Mouse (Mus musculus) heart, embryonic 10.5 days (tissue): ENCODE results near the gene Pdk1. TPM values are rescaled to one million over a fixed set of nuclear protein-coding genes. Genes with fewer than 3 reads are reported as not detected.
"Not testable (repeated sequence)": the region's sequence is repeated elsewhere in the genome, so short reads cannot be mapped to it uniquely, and the experiment has no call there.

Experiments
- DNase-seq: peaks from one replicate; pipeline ENCODE4 v3.0.0-alpha.2; 2017; ENCODE audit warnings: low spot score
- H3K27ac ChIP-seq: fragments of 300-500 bp; sonication (generic); 2 replicates; pipeline ENCODE4 v1.5.1; 2016; ENCODE audit warnings: mild to moderate bottlenecking
- H3K27me3 ChIP-seq: fragments of 300-500 bp; sonication (generic); 2 replicates; pipeline ENCODE4 v1.6.1; 2016; ENCODE audit warnings: mild to moderate bottlenecking; ENCODE audit not compliant: poor library complexity, insufficient read depth, severe bottlenecking
- H3K36me3 ChIP-seq: fragments of 300-500 bp; sonication (generic); 2 replicates; pipeline ENCODE4 v1.6.1; 2016; ENCODE audit warnings: mild to moderate bottlenecking, moderate library complexity
- H3K4me1 ChIP-seq: fragments of 300-500 bp; sonication (generic); 2 replicates; pipeline ENCODE4 v1.6.1; 2016; ENCODE audit warnings: mild to moderate bottlenecking
- H3K4me3 ChIP-seq: fragments of 300-500 bp; sonication (generic); 2 replicates; pipeline ENCODE4 v1.5.1; 2016; ENCODE audit warnings: mild to moderate bottlenecking, moderate library complexity
- H3K9me3 ChIP-seq: fragments of 300-500 bp; sonication (generic); 2 replicates; pipeline ENCODE4 v1.6.1; 2016; ENCODE audit warnings: mild to moderate bottlenecking, moderate library complexity
- WGBS: fragments of 180-500 bp; shearing (Covaris S2); methylation state at CpG from one replicate; pipeline ENCODE4 v1.1.7; 2016; 5-methylcytosine and 5-hydroxymethylcytosine counted together
- polyA plus RNA-seq: library from polyadenylated mRNA; unstranded; fragments of >200 nt; fragmentation: Nextera tagmentation; extraction: Ambion mirVana; gene quantifications from 2 replicates; pipeline ENCODE4 v1.2.1, GENCODE M21; 2016

Gene Pdk1
- polyA plus RNA-seq, 1 experiment from 2014 or later: 88.2 TPM

DNA sequence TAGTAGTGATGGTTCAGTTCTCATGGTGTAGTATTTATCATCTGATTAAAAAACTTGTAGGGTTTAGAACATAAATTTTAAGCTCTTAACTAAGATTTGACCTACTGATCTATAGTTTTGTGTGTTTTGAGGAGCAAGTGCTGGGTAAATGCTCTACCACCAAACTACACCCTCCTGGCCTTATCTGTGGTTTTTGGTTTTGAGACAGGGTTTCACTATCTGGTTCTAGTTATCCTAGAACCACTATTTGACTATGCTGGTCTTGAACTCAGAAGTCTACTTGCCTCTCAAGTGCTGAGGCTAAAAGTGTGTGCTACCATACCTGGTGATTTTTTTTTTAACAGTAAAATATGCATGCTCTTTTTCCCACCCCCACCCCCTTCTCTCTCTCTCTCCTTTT, 5.9 kb downstream of the Pdk1 start:
- Histone ChIP-seq H3K27ac (no peak overlapping the region), H3K4me3 (no peak overlapping the region), H3K9me3 (no peaks in the 10 kb centered on the region), H3K27me3 (no peaks in the 10 kb centered on the region), H3K4me1 (peaks cover 11% of the 10 kb centered on the region), H3K36me3 (peaks cover 37% of the 10 kb centered on the region)
- DNase-seq: no peak

DNA sequence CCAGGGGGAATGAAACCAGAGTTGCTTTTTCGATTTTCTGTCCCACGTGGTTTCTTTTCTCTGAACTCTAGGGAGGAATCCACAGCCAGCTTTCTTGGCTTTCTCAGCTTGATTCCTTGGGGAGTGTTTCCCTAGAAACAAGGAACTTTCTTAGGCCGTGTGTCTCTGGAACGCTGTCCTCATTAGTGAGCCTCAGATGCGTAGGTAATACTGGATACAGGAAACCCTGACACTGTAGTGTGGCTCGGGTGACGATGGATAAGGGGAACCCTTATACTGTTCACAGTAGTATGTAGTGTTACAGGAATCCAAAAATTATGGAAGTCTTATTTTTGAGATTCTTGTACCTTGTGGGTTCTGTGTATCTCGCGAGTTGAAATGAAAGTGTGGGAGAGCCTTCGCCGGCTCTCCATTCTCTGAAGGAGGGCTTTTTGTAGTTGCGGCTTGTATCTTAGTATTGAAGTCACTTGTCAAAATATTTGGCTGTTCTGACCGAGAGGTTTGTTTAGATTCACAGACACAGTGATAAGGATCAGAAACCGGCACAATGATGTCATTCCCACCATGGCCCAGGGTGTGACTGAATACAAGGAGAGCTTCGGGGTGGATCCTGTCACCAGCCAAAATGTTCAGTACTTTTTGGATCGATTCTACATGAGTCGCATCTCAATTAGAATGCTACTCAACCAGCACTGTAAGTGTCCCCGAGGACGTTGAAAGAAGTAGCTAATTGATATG, 10.1 kb downstream of the Pdk1 start:
- no peaks in the 10 kb centered on the region for H3K9me3 ChIP-seq
- H3K36me3 ChIP-seq: peaks cover 73% of the 10 kb centered on the region
- no peaks in the 10 kb centered on the region for H3K27me3 ChIP-seq
- H3K27ac ChIP-seq: no peak overlapping the region
- WGBS: 83% methylated on average over 19 of the region's 19 CpGs
- no peaks in the 10 kb centered on the region for H3K4me1 ChIP-seq
- no peak for DNase-seq
- H3K4me3 ChIP-seq: no peak overlapping the region

DNA sequence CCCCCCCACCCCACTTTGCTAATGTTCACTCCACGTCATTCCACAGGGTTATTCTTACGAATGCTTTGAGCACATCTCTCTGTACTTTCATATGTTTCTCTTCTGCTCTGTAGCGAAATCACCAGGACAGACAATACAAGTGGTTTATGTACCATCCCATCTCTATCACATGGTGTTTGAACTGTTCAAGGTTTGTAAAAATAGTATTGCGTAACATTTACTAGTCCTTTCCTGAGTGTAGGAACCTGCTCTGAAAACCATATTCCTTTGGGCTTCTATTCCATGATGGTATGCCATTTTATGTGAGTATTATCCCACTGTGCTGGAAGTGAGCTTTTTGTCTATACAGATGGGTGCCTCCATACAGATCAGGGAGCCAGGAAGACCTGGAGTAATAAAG, 14.2 kb downstream of the Pdk1 start:
- H3K4me1 ChIP-seq: no peaks in the 10 kb centered on the region
- H3K36me3 ChIP-seq: peaks cover 86% of the 10 kb centered on the region
- H3K9me3 ChIP-seq: no peaks in the 10 kb centered on the region
- no peaks in the 10 kb centered on the region for H3K27me3 ChIP-seq
- H3K27ac ChIP-seq: no peak overlapping the region
- no peak for DNase-seq
- H3K4me3 ChIP-seq: no peak overlapping the region
- 92% methylated on average over 4 of the region's 4 CpGs for WGBS

DNA sequence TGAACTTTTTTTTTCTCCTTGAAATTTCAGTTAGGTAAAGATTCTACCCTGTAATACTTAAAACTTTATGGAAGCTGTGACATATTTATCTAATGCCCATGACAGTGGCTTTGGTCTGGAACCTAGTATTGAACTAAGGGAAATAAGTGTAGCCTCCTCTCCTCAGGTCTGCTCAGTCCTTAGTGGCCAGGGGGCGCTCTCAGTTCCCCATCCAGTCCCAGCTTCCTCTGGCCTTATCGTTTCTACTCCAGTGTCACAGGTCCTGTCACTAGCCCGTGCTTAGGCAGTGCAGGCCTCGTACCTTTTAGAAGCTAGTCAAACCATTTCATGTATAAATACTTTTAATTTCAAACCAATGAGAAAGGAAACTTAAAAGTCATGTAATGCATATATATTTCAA, 15.4 kb downstream of the Pdk1 start:
- peaks cover 86% of the 10 kb centered on the region for H3K36me3 ChIP-seq
- no peak for DNase-seq
- no peaks in the 10 kb centered on the region for H3K9me3 ChIP-seq
- no peaks in the 10 kb centered on the region for H3K4me1 ChIP-seq
- no peaks in the 10 kb centered on the region for H3K27me3 ChIP-seq
- no peak overlapping the region for H3K4me3 ChIP-seq
- WGBS: 72% methylated on average over 4 of the region's 4 CpGs
- no peak overlapping the region for H3K27ac ChIP-seq

DNA sequence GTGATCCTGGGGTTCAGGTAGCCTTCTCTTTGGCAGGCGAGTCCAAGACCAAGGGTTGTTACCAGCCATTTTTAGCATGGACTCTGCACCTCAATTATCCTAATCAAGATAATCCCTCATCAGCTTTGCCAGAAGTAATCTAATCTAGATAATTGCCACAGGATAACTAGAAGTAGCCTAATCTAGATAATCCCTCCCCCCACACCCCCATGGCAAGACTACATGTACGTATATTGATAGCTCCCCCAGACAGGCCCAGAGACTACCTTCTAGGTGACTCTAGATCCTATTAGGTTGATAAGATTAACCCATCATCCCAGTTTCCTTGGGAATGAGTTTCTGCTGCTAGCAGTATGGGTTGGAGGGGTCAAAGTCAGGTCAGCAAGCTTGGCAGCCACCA, 18.5 kb downstream of the Pdk1 start:
- Histone ChIP-seq H3K27ac (no peak overlapping the region), H3K4me3 (no peak overlapping the region), H3K36me3 (peaks cover 83% of the 10 kb centered on the region), H3K4me1 (no peaks in the 10 kb centered on the region), H3K27me3 (no peaks in the 10 kb centered on the region), H3K9me3 (no peaks in the 10 kb centered on the region)
- no peak for DNase-seq
- 91% methylated on average over 2 of the region's 2 CpGs for WGBS

DNA sequence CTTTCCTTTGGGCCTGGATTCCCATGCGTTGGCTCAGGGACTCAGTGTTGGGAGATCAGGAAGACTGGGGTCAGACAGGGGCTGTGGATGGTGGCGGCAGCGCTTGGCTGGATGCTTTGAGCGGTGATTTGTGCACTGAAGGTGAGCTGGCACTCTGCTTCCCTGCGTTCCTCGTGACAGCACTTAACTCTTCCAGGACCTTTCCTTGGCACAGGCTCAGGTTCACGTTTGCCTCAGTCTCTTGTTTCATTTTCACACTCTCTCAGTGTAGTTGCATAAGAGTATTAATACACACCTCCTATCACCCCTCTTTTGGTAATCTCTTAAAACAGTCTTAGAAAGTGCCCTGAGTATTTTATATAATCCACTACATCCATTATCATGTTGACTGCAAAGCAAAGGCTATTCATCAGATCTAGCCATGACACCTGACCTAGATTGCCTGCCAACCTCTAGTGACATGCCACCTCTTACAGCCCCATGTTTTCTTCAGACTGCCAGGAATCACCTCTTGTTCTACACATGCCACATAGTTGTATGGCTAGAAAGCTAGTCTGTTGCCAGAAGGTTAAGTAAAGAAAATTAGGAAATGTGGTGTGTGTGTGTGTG, 19.8 kb downstream of the Pdk1 start:
- H3K9me3 ChIP-seq: no peaks in the 10 kb centered on the region
- peaks cover 85% of the 10 kb centered on the region for H3K36me3 ChIP-seq
- no peaks in the 10 kb centered on the region for H3K27me3 ChIP-seq
- H3K4me1 ChIP-seq: no peaks in the 10 kb centered on the region
- no peak overlapping the region for H3K4me3 ChIP-seq
- DNase-seq: no peak
- no peak overlapping the region for H3K27ac ChIP-seq
- WGBS: 96% methylated on average over 7 of the region's 7 CpGs

DNA sequence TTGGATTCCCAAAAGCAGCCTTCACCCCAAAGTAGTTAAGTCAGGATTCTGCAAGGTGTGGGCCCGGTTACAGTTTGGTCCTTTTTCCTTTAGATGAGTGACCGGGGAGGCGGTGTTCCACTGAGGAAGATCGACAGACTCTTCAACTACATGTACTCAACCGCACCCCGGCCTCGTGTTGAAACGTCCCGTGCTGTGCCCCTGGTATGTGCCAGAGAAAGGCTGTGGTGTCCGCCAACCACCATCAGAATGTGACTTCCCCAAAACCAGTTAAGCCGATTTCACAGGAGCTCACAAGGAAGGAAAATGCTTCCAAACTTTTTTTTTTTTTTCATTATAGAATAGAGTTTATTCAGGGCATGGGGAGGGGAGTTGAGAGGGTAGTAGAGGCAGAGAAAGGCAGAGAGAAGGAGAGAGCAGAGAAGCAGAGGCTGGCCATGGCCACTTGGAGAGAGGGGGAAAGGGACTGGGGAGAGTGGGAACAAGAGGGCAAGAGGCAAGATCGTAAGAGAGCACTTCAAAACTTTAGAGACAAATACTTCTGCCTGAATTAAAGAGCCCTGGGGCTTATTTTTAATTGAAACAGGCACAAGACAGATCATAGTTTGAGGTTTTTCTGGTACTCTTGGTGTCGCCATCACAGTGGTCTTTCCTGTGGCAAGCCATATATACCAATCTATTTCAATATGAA, 22.7 kb downstream of the Pdk1 start:
- Histone ChIP-seq H3K4me1 (peaks cover 3% of the 10 kb centered on the region), H3K4me3 (no peak overlapping the region), H3K27ac (no peak overlapping the region), H3K9me3 (no peaks in the 10 kb centered on the region), H3K36me3 (peaks cover 73% of the 10 kb centered on the region), H3K27me3 (no peaks in the 10 kb centered on the region)
- DNase-seq: no peak
- 93% methylated on average over 13 of the region's 13 CpGs for WGBS

DNA sequence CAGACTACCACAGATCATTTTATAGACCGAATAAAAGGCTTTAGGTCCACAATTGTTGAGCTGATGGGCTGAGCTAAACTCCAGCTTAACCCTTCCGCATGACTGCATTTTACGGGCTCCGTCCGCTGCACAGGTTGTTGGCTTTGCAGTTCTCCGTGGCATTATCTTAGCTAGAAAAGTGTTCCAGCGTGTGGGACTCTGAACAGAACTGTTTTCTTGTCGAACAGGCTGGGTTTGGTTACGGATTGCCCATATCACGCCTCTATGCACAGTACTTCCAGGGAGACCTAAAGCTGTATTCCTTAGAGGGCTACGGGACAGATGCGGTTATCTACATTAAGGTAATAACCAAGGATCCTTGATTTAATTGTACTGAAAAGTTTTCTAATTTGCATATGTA, 24.4 kb downstream of the Pdk1 start:
- 87% methylated on average over 12 of the region's 12 CpGs for WGBS
- DNase-seq: no peak
- Histone ChIP-seq H3K9me3 (no peaks in the 10 kb centered on the region), H3K36me3 (peaks cover 63% of the 10 kb centered on the region), H3K27ac (no peak overlapping the region), H3K4me1 (peaks cover 7% of the 10 kb centered on the region), H3K27me3 (no peaks in the 10 kb centered on the region), H3K4me3 (no peak overlapping the region)

DNA sequence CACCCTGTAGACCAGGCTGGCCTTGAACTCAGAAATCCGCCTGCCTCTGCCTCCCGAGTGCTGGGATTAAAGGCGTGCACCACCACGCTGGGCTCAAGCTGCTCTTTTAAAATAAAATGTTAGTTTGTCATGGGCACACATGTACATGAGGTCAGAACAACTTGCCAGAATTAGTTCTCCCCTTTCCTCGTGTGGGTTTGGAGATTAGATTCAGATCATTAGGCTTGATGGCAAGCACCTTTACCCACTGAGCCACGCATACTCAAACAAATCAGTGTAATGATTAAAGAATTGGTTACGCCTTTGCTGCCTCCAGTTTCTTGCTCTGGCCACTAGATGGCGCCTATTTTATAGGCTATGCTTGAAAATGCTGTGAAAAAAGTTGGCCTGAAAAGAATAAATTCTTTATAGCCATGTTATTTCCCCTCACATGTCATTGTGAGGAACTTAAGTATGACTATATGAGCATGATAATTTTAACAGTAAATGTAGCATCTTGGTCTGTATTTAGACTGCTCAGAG, 25.4 kb downstream of the Pdk1 start:
- H3K36me3 ChIP-seq: peaks cover 53% of the 10 kb centered on the region
- no peak overlapping the region for H3K27ac ChIP-seq
- H3K4me3 ChIP-seq: no peak overlapping the region
- H3K27me3 ChIP-seq: no peaks in the 10 kb centered on the region
- WGBS: 59% methylated on average over 8 of the region's 8 CpGs
- peaks cover 7% of the 10 kb centered on the region for H3K4me1 ChIP-seq
- no peak for DNase-seq
- H3K9me3 ChIP-seq: no peaks in the 10 kb centered on the region

DNA sequence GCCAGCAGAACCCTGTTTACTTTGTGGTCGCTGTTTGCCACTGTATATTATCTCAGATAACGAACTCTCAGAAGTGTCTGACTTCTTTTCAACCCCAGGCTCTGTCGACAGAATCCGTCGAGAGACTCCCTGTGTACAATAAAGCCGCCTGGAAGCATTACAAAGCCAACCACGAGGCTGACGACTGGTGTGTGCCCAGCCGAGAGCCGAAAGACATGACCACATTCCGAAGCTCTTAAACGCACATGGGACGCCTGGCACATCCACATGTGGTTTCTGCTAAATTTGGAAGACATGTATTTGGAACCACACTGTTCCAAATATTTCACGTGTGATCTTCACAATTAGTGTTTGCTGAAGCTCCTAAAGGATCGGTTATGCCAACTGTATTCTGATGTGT, 26.9 kb downstream of the Pdk1 start:
- H3K4me1 ChIP-seq: peaks cover 7% of the 10 kb centered on the region
- 67% methylated on average over 15 of the region's 15 CpGs for WGBS
- no peaks in the 10 kb centered on the region for H3K9me3 ChIP-seq
- H3K36me3 ChIP-seq: peaks cover 41% of the 10 kb centered on the region
- no peaks in the 10 kb centered on the region for H3K27me3 ChIP-seq
- no peak overlapping the region for H3K4me3 ChIP-seq
- no peak for DNase-seq
- H3K27ac ChIP-seq: no peak overlapping the region

DNA sequence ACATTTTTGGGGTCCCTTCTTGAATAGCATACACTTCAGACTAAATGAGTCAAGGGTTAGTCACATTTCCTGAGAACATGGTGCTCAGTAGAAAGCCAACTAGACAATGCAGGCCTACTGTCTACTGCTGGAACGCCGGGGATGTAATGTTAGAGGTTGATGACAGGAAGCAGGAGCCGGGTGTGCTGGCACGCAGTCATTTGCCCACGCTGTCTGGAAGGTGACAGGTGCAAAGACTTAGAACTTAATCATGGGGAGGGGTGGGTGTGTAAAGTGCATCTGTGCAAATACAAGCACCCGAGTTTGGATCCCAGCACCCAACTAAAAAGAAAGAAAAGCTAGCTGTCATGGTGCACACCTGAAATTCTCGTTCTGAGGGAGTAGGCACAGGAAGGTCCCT, 32.1 kb downstream of the Pdk1 start:
- no peak for DNase-seq
- peaks cover 7% of the 10 kb centered on the region for H3K4me1 ChIP-seq
- no peaks in the 10 kb centered on the region for H3K9me3 ChIP-seq
- 89% methylated on average over 7 of the region's 7 CpGs for WGBS
- H3K27ac ChIP-seq: no peak overlapping the region
- peaks cover 8% of the 10 kb centered on the region for H3K36me3 ChIP-seq
- no peak overlapping the region for H3K4me3 ChIP-seq
- no peaks in the 10 kb centered on the region for H3K27me3 ChIP-seq

DNA sequence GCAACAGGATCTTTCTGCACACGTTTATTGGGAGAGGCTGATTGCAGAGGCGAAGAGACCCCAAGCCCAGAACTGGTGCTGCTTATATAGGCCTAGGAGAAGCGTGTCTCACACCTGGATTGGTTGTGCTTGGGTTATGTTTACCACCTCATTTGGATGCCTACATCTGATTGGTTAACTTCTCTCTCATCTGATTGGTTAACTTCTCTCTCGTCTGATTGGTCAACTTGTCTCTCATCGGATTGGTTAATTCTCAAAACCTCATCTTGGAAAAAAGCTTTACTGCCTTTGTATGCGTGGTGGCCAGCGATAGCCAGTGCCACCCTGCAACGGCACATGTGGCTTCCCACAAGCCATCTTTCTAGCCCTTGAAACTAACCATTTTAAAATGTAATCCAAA, 33.3 kb downstream of the Pdk1 start:
- not testable (repeated sequence) for H3K4me1 ChIP-seq

DNA sequence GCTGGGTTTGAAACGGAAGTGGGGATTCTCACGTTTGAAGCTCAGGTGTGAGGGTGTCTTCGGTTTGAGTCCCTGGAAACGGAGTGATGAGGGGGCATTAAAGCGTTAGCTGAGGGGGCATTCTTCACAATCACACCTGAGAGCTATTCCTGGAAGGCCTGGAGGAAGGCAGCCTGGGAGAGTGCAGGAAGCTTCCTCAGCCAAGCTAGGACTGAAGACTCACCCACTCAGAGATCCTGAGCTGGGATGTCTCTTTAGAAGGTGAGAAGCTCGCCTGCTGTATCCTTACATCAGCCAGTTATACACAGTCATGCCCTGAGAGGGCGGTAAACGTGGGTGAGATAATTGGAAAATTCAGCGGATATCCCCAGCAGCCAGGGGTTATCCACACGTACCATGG, 40.9 kb downstream of the Pdk1 start:
- Histone ChIP-seq H3K27me3 (no peaks in the 10 kb centered on the region), H3K4me1 (no peaks in the 10 kb centered on the region), H3K36me3 (no peaks in the 10 kb centered on the region), H3K27ac (no peak overlapping the region), H3K4me3 (no peak overlapping the region), H3K9me3 (no peaks in the 10 kb centered on the region)
- no peak for DNase-seq
- WGBS: 63% methylated on average over 10 of the region's 10 CpGs

More for the DNA sequence above, 33.3 kb downstream of the Pdk1 start:
- H3K27me3 ChIP-seq, H3K36me3 ChIP-seq, H3K4me3 ChIP-seq, H3K27ac ChIP-seq, DNase-seq, H3K9me3 ChIP-seq: not testable (repeated sequence)
- WGBS: 91% methylated on average over 8 of the region's 8 CpGs
